Mouse (Mus musculus) testis, adult 2 months (tissue): ENCODE results near the gene Ntrk2.

Experiments used
- CTCF ChIP-seq: fragments of 200-500 bp; IDR thresholded peaks from 2 replicates; pipeline ENCODE4 v1.5.1; 2012; ENCODE audit warnings: low read depth, mild to moderate bottlenecking, inconsistent platforms, low read length, moderate library complexity; ENCODE audit not compliant: control insufficient read depth, insufficient read depth, insufficient replicate concordance
- POLR2A ChIP-seq: fragments of 200-500 bp; IDR thresholded peaks from 2 replicates; pipeline ENCODE4 v1.6.1; 2012; ENCODE audit warnings: low read depth, mild to moderate bottlenecking, inconsistent platforms, low read length, moderate library complexity; ENCODE audit not compliant: control insufficient read depth

GRCm38 (mm10) chr13:58996447-58996846, 190.1 kb downstream of the Ntrk2 start:
- no peak for TF ChIP-seq POLR2A
- TF ChIP-seq CTCF = no peak
